Mouse (Mus musculus) spleen, adult 12 weeks (tissue): Measurements from ENCODE around the gene Gca.
"Not testable (repeated sequence)": the region's sequence is repeated elsewhere in the genome, so short reads cannot be mapped to it uniquely, and the experiment has no call there.

Experiments used
- DNase-seq: peaks from one replicate; pipeline ENCODE4 v3.0.0; 2022; ENCODE audit warnings: low spot score

The Gca gene

GRCm38 (mm10) chr2:62670301-62670700, 6.2 kb downstream of the Gca start:
- no peak for DNase-seq

- no peak for DNase-seq
Measured at GRCm38 (mm10) chr2:62670767-62671166, 6.7 kb downstream of the Gca start.

- no peak for DNase-seq
Measured at GRCm38 (mm10) chr2:62672788-62673187, 8.7 kb downstream of the Gca start.

- no peak for DNase-seq
Measured at GRCm38 (mm10) chr2:62681667-62682066, 17.6 kb downstream of the Gca start.

- no peak for DNase-seq
Measured at GRCm38 (mm10) chr2:62684989-62685595, 21.0 kb downstream of the Gca start.

- DNase-seq, result no peak
Measured at GRCm38 (mm10) chr2:62685934-62686333, 21.8 kb downstream of the Gca start.

- no peak for DNase-seq
Measured at GRCm38 (mm10) chr2:62706313-62706712, 42.2 kb downstream of the Gca start.

- DNase-seq, result no peak
Measured at GRCm38 (mm10) chr2:62709633-62710032, 45.5 kb downstream of the Gca start.

- not testable (repeated sequence) for DNase-seq
Measured at GRCm38 (mm10) chr2:62714362-62714761, 50.3 kb downstream of the Gca start.

GRCm38 (mm10) chr2:62715260-62715659, 51.2 kb downstream of the Gca start:
- DNase-seq, result no peak

GRCm38 (mm10) chr2:62717270-62717669, 53.2 kb downstream of the Gca start:
- no peak for DNase-seq

GRCm38 (mm10) chr2:62718411-62718810, 54.3 kb downstream of the Gca start:
- DNase-seq, result no peak

GRCm38 (mm10) chr2:62725946-62726345, 61.9 kb downstream of the Gca start:
- no peak for DNase-seq

- DNase-seq, result no peak
Measured at GRCm38 (mm10) chr2:62727732-62728131, 63.6 kb downstream of the Gca start.

GRCm38 (mm10) chr2:62730671-62731070, 66.6 kb downstream of the Gca start:
- no peak for DNase-seq

- DNase-seq, result no peak
Measured at GRCm38 (mm10) chr2:62743098-62743497, 79.0 kb downstream of the Gca start.
